Mouse (Mus musculus) kidney, postnatal 10 days (tissue): ENCODE measurements around the gene Spa17.

Source experiments
- DNase-seq: peaks from one replicate; pipeline ENCODE4 v3.0.0; 2021; ENCODE audit warnings: mixed read lengths

Spa17 gene

GRCm38 (mm10) chr9:37556366-37556765 lies 57.2 kb downstream of the Spa17 start:
- no peak for DNase-seq

- no peak for DNase-seq
Measured at GRCm38 (mm10) chr9:37554838-37555748, 58.4 kb downstream of the Spa17 start, which contains the start of gene Siae. TSS of gene Siae (plus strand) at chr9:37555698.

GRCm38 (mm10) chr9:37554279-37554678 lies 59.2 kb downstream of the Spa17 start:
- DNase-seq, result no peak
